Mouse (Mus musculus) hindbrain, embryonic 14.5 days (tissue): ENCODE data around the gene Pitpnc1. TPM values are rescaled to one million over a fixed set of nuclear protein-coding genes. Genes with fewer than 3 reads are reported as not detected.

Experiments used
- ATAC-seq: fragments of 200-750 bp; cut with Nextera tagmentation; 2 replicates; pipeline ENCODE4 v1.8.0; 2017; ENCODE audit warnings: moderate number of reproducible peaks, mild to moderate bottlenecking, moderate TSS enrichment, moderate library complexity; ENCODE audit not compliant: low FRiP score
- DNase-seq: peaks from one replicate; pipeline ENCODE4 v3.0.0-alpha.2; 2015; ENCODE audit warnings: low spot score
- H3K27ac ChIP-seq: fragments of 300-500 bp; sonication (generic); 2 replicates; pipeline ENCODE4 v1.5.1; 2014; ENCODE audit warnings: mild to moderate bottlenecking, moderate library complexity
- H3K27me3 ChIP-seq: fragments of 300-500 bp; sonication (generic); 2 replicates; pipeline ENCODE4 v1.6.1; 2014; ENCODE audit warnings: mild to moderate bottlenecking, low read length, mixed read lengths; ENCODE audit not compliant: control insufficient read depth, insufficient read depth
- H3K36me3 ChIP-seq: fragments of 300-500 bp; sonication (generic); replicated peaks from 2 replicates; pipeline ENCODE4 v1.6.1; 2014; ENCODE audit not compliant: control insufficient read depth, insufficient read depth
- H3K4me1 ChIP-seq: fragments of 300-500 bp; sonication (generic); replicated peaks from 2 replicates; pipeline ENCODE4 v1.6.1; 2014; ENCODE audit warnings: antibody characterized with exemption, low read length, mixed read lengths; ENCODE audit not compliant: control insufficient read depth, insufficient read depth
- H3K4me2 ChIP-seq: fragments of 300-500 bp; sonication (generic); replicated peaks from 2 replicates; pipeline ENCODE4 v1.6.1; 2014; ENCODE audit warnings: mild to moderate bottlenecking, moderate library complexity
- H3K4me3 ChIP-seq: fragments of 300-500 bp; sonication (generic); replicated peaks from 2 replicates; pipeline ENCODE4 v1.5.1; 2014; ENCODE audit warnings: mild to moderate bottlenecking, low read length
- H3K9ac ChIP-seq: fragments of 300-500 bp; sonication (generic); 2 replicates; pipeline ENCODE4 v1.6.1; 2014
- H3K9me3 ChIP-seq: fragments of 300-500 bp; sonication (generic); 2 replicates; pipeline ENCODE4 v1.6.1; 2016; ENCODE audit warnings: low read length; ENCODE audit not compliant: control insufficient read depth
- WGBS: fragments of 180-500 bp; shearing (Covaris S2); extraction: QIAGEN DNeasy Blood & Tissue Kit; methylation state at CpG from one replicate; pipeline ENCODE4 v1.1.7; 2014; 5-methylcytosine and 5-hydroxymethylcytosine counted together
- polyA plus RNA-seq: library from polyadenylated mRNA; unstranded; fragments of >200 nt; fragmentation: Nextera tagmentation; extraction: Ambion mirVana; gene quantifications from 2 replicates; pipeline ENCODE4 v1.2.1, GENCODE M21; 2014

The Pitpnc1 gene
- polyA plus RNA-seq, 1 experiment from 2014 or later = 43.3 TPM

DNA sequence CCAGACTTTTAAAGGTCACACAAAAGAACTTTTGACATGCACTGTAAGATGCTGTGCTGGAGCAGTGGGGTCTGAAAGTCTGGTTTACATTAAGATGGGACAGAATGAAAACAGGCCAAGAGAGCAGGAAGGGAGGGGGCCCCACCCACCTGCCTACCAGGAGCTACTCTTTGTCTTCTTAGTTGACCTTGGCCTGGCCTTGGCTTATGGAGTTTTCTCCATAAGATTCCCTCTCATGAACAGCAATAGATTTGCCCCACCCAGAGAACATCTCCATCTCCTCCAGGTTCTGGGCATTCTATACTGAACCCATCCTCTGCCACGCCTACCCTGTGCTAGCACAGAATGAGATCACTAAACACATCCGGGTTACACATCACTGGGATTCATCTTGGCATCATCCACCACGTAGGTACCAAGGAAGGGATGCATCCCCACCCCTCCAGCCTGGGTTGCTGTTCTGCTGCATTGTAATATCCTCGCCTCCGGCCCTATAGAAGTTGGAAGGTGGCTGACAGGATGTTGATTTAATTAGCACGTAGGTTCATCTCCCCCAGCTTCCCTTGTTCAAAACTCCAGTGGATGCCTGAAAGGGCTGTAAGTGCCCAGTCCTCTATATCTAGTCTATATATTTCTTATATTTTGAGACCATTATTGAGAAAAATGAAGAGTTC is 34.6 kb downstream of the Pitpnc1 start:
- no peaks in the 10 kb centered on the region for H3K36me3 ChIP-seq
- no peaks in the 10 kb centered on the region for H3K9me3 ChIP-seq
- H3K9ac ChIP-seq = no peak overlapping the region
- H3K4me1 ChIP-seq = peaks cover 4% of the 10 kb centered on the region; the same call in 1 of the 2 replicates
- no peak overlapping the region for H3K27ac ChIP-seq
- ATAC-seq (no peak), DNase-seq (no peak)
- no peaks in the 10 kb centered on the region for H3K27me3 ChIP-seq
- H3K4me3 ChIP-seq = no peak overlapping the region
- WGBS = 92% methylated on average over 6 of the region's 6 CpGs
- H3K4me2 ChIP-seq = no peak overlapping the region

DNA sequence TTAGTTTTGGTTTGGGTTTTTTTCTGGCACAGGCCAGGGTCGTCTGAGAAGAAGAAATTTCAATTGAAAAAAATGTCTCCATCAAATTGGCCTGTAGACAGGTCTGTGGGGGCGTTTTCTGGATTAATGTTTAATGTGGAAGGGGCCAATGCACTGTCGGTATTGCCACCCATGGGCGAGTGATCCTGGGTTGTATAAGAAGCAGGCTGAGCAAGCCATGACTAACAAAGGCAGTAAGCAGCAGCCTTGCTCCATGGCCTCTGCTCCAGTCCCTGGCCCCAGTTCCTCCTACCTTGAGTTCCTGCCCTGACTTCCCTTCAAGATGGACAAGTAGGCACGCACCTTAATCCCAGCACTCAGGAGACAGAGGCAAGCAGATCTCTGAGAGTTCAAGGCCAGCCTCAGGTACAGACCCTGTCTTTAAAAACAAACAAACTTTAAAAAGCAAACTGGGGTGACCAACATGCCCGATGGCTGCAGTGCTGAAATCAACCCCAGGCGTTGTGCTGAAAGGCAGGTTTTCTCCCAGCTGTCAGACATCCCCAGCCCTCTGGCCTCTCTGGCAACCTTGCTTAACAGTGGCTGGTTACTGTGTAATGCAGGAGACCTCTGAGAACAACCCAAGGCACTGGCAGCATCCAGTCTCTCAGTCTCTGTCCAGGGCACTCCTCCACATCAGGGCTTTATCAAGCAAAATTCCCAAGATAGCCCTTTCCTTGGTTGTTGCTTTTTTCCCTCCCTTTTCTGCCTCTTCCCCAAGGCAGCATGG is 39.1 kb downstream of the Pitpnc1 start:
- Histone ChIP-seq H3K9ac (no peak overlapping the region), H3K27ac (0 out of 2 replicates have a peak overlapping the region, but pooled peaks have one; percentile 43), H3K4me3 (no peak overlapping the region), H3K4me1 (peaks cover 4% of the 10 kb centered on the region; the same call in 1 of the 2 replicates), H3K36me3 (no peaks in the 10 kb centered on the region), H3K9me3 (no peaks in the 10 kb centered on the region), H3K4me2 (no peak overlapping the region), H3K27me3 (no peaks in the 10 kb centered on the region)
- WGBS = 84% methylated on average over 7 of the region's 7 CpGs
- DNase-seq (no peak), ATAC-seq (no peak)

DNA sequence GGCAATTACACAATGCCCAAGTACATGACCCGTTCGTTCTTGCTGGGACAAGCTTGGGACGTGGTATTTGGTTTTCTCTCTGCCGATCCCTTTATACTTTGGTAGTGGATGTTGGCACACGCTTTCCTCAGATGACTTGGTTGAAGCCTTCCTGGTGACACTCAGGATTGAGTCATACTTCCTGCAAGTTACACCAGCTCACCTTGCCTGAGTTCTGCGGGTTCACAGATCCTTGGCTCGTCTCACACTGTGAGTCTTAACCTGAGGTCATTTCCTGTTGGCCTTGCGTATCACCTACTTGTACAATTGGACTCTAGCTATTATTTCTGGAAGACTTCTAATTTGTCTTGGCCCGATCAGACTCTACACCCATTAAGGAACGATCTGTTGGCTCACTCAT is 42.5 kb downstream of the Pitpnc1 start:
- WGBS = 91% methylated on average over 10 of the region's 10 CpGs

DNA sequence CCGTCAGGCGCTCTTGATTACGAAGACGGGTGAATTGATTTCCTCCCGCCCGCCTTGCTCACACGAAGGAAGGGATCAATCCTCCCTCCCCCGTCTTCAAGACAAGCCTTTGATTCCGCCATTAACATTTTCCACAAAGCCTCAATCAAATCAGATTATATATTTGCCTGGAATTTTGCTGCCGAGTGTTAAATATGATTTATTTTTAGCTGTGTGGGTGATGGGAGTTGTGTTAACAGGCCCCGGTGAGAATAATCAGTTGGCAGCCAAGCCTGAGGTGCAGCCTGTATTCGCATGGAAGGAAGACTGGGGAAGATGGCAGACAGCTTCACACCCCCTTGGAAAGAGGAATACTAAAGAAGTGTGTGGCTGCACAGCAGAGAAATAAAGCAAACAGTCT is 46.3 kb downstream of the Pitpnc1 start:
- Histone ChIP-seq H3K36me3 (no peaks in the 10 kb centered on the region), H3K27me3 (no peaks in the 10 kb centered on the region), H3K4me1 (no peaks in the 10 kb centered on the region; the same call in 1 of the 2 replicates), H3K9me3 (no peaks in the 10 kb centered on the region), H3K9ac (no peak overlapping the region), H3K27ac (no peak overlapping the region), H3K4me2 (no peak overlapping the region), H3K4me3 (no peak overlapping the region)
- no peak for ATAC-seq
- WGBS = 77% methylated on average over 12 of the region's 12 CpGs
- DNase-seq = no peak

More for the DNA sequence above, 42.5 kb downstream of the Pitpnc1 start:
- no peak for ATAC-seq
- no peak overlapping the region for H3K4me3 ChIP-seq
- H3K27me3 ChIP-seq = no peaks in the 10 kb centered on the region
- H3K36me3 ChIP-seq = no peaks in the 10 kb centered on the region
- no peak overlapping the region for H3K27ac ChIP-seq
- H3K4me1 ChIP-seq = peaks cover 4% of the 10 kb centered on the region; the same call in 1 of the 2 replicates
- DNase-seq = no peak
- no peaks in the 10 kb centered on the region for H3K9me3 ChIP-seq
- no peak overlapping the region for H3K9ac ChIP-seq
- H3K4me2 ChIP-seq = no peak overlapping the region

DNA sequence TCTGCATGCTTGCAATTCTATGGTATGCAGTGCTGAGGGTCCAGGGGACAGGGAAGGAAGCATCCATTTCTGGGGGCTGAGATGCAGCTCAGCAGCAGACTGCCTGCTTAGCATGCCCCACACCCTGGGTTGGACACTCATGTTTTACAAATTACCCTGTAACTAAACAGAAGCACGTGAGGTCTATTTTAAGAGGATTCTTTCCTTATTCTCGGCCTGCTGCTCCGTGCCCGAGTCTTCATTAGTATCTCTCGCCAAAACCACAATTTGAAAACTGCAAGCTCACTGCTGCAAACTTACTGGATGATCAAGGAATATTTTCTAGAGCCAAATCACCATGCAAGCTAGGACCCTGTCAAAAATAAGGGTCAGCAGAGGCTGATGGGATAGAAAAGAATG is 48.1 kb downstream of the Pitpnc1 start:
- H3K36me3 ChIP-seq = no peaks in the 10 kb centered on the region
- H3K4me2 ChIP-seq = no peak overlapping the region
- ATAC-seq = no peak
- no peaks in the 10 kb centered on the region for H3K27me3 ChIP-seq
- 61% methylated on average over 5 of the region's 5 CpGs for WGBS
- no peak overlapping the region for H3K9ac ChIP-seq
- peak overlapping the region; percentile 11; the same call in 1 of the 2 replicates for H3K27ac ChIP-seq
- no peak overlapping the region for H3K4me3 ChIP-seq
- no peak for DNase-seq
- no peaks in the 10 kb centered on the region for H3K9me3 ChIP-seq
- H3K4me1 ChIP-seq = no peaks in the 10 kb centered on the region; the same call in 1 of the 2 replicates

DNA sequence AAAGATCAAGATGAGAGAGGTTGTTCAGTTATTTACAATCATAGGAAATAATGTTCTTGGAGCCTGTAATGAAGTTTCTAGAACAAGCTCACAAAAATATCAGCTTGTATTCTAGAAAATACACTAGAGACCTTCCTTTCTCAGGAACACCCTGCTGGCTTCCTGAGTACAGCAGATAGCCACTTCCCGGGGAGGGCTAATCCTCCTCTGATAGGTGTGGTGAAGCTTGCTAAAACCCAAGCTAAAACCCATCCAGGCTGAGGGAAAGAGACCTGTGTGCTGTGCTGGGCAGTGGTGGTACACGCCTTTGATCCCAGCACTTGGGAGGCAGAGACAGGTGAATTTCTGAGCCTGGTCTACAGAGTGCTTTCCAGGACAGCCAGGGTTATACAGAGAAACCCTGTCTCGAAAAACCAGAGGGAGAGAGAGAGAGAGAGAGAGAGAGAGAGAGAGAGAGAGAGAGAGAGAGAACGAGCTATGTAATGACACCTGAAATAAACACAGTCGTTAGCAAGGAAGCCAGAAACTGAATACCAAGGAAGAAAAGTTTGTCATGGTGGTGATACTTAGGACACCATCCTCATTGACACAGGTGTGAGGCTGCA is 48.6 kb downstream of the Pitpnc1 start:
- Histone ChIP-seq H3K9ac (no peak overlapping the region), H3K9me3 (no peaks in the 10 kb centered on the region), H3K36me3 (no peaks in the 10 kb centered on the region), H3K27me3 (no peaks in the 10 kb centered on the region), H3K4me2 (no peak overlapping the region), H3K27ac (no peak overlapping the region), H3K4me3 (no peak overlapping the region), H3K4me1 (peaks cover 4% of the 10 kb centered on the region)
- 81% methylated on average over 5 of the region's 5 CpGs for WGBS
- ATAC-seq = no peak
- DNase-seq = no peak

DNA sequence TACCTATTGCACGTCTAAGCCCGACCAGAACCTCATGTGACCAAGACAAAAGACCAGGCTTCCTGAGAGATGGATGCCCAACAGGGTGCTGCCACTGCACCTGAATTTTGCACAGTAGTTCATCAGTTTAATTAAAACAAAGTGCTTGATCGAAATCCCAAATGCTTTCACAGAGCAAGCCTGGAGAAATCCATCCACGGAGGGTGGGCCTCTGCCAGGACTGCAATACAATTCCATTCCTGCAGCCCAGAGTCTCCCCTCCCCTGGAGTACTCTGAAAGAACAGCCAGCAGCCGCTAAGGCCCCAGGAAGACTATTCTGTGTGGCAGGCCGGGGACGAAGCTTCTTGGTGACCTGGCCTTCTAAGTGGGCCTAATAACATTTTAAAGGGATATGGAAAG is 50.6 kb downstream of the Pitpnc1 start:
- Histone ChIP-seq H3K27me3 (no peaks in the 10 kb centered on the region), H3K27ac (peak overlapping the region; percentile 52), H3K9ac (0 out of 2 replicates have a peak overlapping the region, but pooled peaks have one; percentile 3), H3K9me3 (no peaks in the 10 kb centered on the region), H3K4me2 (no peak overlapping the region), H3K4me3 (no peak overlapping the region), H3K4me1 (peaks cover 17% of the 10 kb centered on the region), H3K36me3 (no peaks in the 10 kb centered on the region)
- ATAC-seq (peak; percentile 61; the same call in 1 of the 2 replicates), DNase-seq (no peak)
- WGBS = 30% methylated on average over 7 of the region's 7 CpGs

DNA sequence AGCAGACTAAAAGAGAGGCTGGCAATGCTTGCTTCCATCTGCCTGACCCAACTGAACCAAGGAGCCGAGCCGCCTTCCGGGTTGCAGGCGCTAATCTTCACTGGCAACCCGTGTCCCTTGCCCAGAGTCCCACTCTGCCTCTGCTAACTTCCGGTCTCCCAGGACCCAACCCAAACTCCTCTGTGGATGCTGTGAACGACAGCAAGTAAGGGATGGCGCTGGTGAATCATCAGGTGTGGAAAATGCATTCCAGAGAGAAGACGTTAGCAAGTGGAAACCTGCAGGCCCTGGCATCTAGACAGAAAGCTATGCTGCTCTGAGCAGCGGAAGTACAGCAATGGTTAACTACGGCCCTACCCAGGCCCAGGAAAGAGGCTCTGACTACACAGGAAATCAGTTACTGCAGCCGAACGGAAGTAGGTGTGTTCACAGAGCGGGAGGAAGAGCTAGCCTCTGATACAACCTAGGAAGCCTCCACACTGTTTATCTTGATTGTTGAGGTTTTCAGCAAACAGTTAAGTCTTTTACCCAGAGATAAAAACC is 53.4 kb downstream of the Pitpnc1 start:
- ATAC-seq (0 out of 2 replicates have a peak, but pooled peaks have one; percentile 3), DNase-seq (no peak)
- no peak overlapping the region for H3K4me3 ChIP-seq
- no peaks in the 10 kb centered on the region for H3K9me3 ChIP-seq
- H3K27me3 ChIP-seq = no peaks in the 10 kb centered on the region
- H3K27ac ChIP-seq = peak overlapping the region; percentile 71
- 38% methylated on average over 14 of the region's 14 CpGs for WGBS
- H3K9ac ChIP-seq = no peak overlapping the region
- no peaks in the 10 kb centered on the region for H3K36me3 ChIP-seq
- peaks cover 33% of the 10 kb centered on the region for H3K4me1 ChIP-seq
- H3K4me2 ChIP-seq = peak overlapping the region; percentile 18; the same call in 1 of the 2 replicates

DNA sequence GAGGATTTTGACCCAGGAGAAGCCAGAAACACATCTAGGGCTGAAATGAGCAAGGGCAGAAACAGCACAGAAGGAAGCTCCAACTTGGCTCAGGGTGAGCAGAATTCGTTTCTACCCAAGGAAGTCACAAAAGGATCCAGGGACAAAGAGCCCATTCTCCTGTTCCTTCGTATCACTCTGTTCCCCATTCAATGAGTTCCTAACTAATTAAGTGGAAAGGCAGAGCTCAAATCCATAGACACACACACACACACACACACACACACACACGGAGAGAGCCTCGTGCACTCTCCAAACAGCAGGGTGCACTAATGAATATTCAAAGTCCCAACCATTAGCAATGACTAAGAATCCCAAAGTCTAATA is 54.0 kb downstream of the Pitpnc1 start:
- WGBS = 4% methylated on average over 4 of the region's 4 CpGs
- ATAC-seq (peak; percentile 58; the same call in 1 of the 2 replicates), DNase-seq (peak; percentile 63)
- Histone ChIP-seq H3K9ac (0 out of 2 replicates have a peak overlapping the region, but pooled peaks have one; percentile 6), H3K4me2 (peak overlapping the region; percentile 29), H3K36me3 (no peaks in the 10 kb centered on the region), H3K4me1 (peaks cover 33% of the 10 kb centered on the region), H3K27ac (peak overlapping the region; percentile 71), H3K9me3 (no peaks in the 10 kb centered on the region), H3K27me3 (no peaks in the 10 kb centered on the region), H3K4me3 (no peak overlapping the region)
